Mouse (Mus musculus): ENCODE results near the gene Grin3a.

DNA sequence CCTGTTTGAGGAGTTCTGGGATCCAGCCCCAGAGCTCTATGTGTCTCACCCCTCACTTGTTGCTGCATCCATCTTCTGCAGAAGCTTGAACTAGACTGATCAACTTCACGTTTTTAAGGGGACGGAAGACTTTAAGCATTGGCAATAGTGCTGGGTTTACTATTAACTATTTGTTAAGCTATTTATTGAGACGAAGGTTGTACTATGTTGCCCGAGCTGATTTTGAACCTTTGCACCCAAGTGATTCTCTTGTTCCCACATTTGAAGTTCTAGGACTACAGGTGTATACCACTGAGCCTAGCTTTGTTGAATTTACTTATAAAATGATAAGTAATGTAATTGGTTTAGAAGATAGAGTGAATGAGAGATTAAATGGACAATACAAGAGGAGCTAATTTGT, 221.6 kb downstream of the Grin3a start:
- TF ChIP-seq GATA1 (IDR thresholded peaks at IDR 0.05; ENCODE audit: low read depth, low read length), result no peak
- TF ChIP-seq ZMIZ1 (IDR thresholded peaks at IDR 0.05; ENCODE audit: low read depth, low read length), result no peak
- TF ChIP-seq CTCF (IDR thresholded peaks at IDR 0.05 in 2 of 3, conservative IDR thresholded peaks at IDR 0.05 in 1 of 3; ENCODE audit: control insufficient read depth in 1 of 3, insufficient read depth in 1 of 3, low read depth in 2 of 3, low read length in 3 of 3, poor library complexity in 1 of 3, severe bottlenecking in 1 of 3), result no peak
- TF ChIP-seq EP300 (IDR thresholded peaks at IDR 0.05; ENCODE audit: low read depth in 1 of 2, low read length in 2 of 2), result no peak
- TF ChIP-seq MAFK (IDR thresholded peaks at IDR 0.05; ENCODE audit: borderline replicate concordance, low read depth, low read length), result no peak
- no peak for TF ChIP-seq GABPA (IDR thresholded peaks at IDR 0.05; ENCODE audit: low read depth, low read length)
- no peak for TF ChIP-seq MAZ (IDR thresholded peaks at IDR 0.05; ENCODE audit: low read depth, low read length)
